Mouse (Mus musculus) brain, embryonic 14.5 days (tissue): ENCODE measurements at regions not wholly inside any gene's neighbourhood (a gene's known extent, or its start where the extent isn't known, plus 50 kb on each side); places are given as distances from the start of the nearest gene placed in this dataset.
A peak's percentile ranks its signal among the peaks of the same experiment; 100 is the strongest.

Experiments
- DNase-seq: peaks from one replicate; pipeline ENCODE4 v3.0.0-alpha.2; 2011; ENCODE audit warnings: low read depth
- CTCF ChIP-seq: fragments of 200-500 bp; IDR thresholded peaks from 2 replicates; pipeline ENCODE4 v1.5.1; 2012; ENCODE audit warnings: inconsistent platforms, mild to moderate bottlenecking, moderate library complexity, borderline replicate concordance; ENCODE audit not compliant: insufficient read depth, insufficient read length; ENCODE audit errors: extremely low read depth
- POLR2A ChIP-seq: fragments of 200-500 bp; IDR thresholded peaks from 2 replicates; pipeline ENCODE4 v1.6.1; 2012; ENCODE audit warnings: mild to moderate bottlenecking, inconsistent platforms, borderline replicate concordance; ENCODE audit not compliant: poor library complexity, insufficient read depth, insufficient read length, severe bottlenecking; ENCODE audit errors: extremely low read depth

DNA sequence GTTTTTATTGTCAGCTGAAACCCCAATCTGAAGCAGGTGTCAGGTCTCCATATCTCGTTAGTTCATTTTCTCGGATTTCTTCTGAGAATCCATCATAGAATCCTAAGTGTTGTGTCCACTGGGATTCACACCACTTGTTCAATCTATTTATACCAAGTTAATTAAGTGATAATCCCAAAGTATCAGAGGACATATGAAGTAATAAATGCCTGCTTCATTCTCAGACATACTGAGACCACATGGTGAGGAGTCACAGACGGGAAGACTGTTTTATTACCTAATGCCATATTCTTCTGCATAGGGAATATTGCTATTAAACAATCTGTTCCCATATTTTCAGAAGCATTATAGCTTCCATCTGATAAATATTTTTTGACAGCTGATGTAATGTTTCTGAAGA is 863.5 kb downstream of the Pdha2 start:
- peak; percentile 75 for DNase-seq
- no peak for TF ChIP-seq POLR2A

DNA sequence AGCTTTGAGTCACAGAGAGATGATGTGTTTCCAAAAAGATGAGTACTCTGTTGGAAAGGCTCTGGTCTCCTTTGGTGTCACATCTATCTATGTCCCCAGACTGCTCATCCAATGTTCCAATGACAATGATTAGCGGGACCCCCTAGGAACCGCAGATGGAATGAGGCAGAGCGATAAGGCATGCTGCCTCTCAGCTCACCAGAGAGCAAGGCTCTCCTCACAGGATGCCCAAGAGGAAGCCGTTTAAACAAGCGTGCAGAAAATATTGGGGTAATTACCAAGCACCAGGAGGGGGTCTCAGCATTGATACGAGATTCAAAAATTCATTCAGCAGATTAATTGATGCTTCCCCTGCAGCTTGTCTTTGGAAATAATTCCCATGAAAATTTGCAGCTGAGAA is 871.5 kb downstream of the Pdha2 start:
- peak; percentile 74 for DNase-seq
- TF ChIP-seq CTCF, result no peak

DNA sequence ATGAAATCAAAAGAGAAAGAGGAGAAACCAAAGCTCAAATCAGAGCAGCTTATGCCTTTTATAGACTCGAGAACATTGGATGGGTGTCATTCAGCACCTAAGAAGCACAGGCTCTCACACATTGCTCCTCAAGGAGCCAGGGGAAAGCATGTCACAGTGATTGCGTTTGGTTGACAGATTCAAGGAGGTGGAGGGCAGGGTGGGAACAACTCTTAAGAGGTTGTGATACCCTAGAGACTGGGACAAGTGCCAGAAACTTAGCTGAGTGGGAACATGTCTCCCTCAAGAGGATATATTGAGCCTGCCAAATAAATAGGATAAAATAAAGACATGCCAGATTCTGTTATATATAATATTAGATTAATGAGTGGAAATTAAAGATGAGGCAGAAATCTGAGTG is 898.4 kb downstream of the Pdha2 start:
- DNase-seq, result peak; percentile 79
- TF ChIP-seq POLR2A, result no peak
- TF ChIP-seq CTCF, result no peak

DNA sequence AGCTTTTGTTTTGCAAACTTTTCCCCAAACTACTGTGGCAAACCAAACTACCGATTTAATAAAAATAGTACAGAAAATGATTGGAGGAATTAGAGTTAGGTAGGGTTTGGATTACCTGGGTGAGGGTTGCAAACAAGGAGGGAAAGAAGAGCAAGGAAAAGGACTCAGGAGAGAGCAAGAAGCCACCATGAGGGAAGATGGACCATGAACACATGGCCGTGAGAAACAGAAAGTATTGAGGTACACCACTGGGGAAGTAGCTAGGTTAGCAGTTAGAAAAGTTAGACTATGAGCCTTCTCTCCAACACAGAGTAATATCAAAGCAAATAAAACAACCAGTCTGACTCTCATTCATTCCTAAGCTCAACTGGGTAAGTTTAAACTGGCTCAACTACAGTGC is 912.8 kb downstream of the Pdha2 start:
- no peak for TF ChIP-seq CTCF
- no peak for TF ChIP-seq POLR2A
- no peak for DNase-seq
